Mouse (Mus musculus) lung, adult 2 months (tissue): ENCODE results near the gene Trabd.

Experiments
- CTCF ChIP-seq: fragments of 200-500 bp; IDR thresholded peaks from 2 replicates; pipeline ENCODE4 v1.5.1; 2011; ENCODE audit warnings: mild to moderate bottlenecking, low read length, control low read depth; ENCODE audit not compliant: insufficient read depth
- POLR2A ChIP-seq: fragments of 200-500 bp; IDR thresholded peaks from 2 replicates; pipeline ENCODE4 v1.6.1; 2011; ENCODE audit warnings: low read depth, mild to moderate bottlenecking, control low read depth, low read length, borderline replicate concordance; ENCODE audit errors: extremely low read depth

DNA sequence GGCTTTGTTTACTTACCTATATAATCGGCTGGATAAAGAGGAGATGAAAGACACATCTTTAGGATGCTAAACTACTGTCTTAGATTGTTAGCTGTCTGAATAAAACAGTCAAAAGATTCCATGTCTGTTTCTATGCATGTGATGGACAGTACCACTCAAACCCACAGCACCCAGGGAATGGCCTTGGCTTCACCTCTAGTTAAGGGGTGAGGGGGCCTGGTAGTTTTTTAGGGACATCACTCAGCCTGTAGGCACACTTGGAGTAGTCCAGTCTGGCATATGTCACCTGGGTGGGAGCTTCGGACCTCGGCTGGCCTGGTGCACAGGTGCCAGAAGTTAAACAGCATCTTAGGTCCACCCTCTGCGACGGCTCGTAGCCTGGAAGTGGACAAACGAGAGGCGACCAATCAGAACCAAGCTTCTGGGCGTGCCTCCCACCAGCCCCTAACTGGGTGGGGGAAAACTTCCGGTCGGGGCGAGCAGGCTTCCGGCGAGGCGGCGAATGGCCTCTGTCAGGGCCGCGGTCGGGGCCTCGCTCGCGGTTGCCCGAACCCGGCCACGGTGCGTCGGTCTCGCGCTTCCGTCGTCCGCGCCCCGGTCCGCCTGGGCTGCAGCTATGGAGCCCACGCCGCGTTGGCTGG is 13.8 kb downstream of the Trabd start, which contains the start of gene Selenoo:
- TF ChIP-seq CTCF (no peak), POLR2A (peak; percentile 91)
